Comparison of ENCODE assay signal across 32 mouse cellular contexts in genomic region chr13:23911335-23911734, GRCm38 (mm10). TPM values are rescaled to one million over a fixed set of nuclear protein-coding genes. Genes with fewer than 3 reads are reported as not detected.
DNase-seq lines count a peak whose midpoint lies in the region; ATAC-seq and TF ChIP-seq lines count a peak whose summit lies in the region.
"Had no signal": no experiment of that assay in that cellular context is flagged by ENCODE, and none has a peak within 500 bp of the region (broad histone marks: within the 10 kb centered on the region; RNA-seq: fewer than 3 reads in every experiment).

No protein-coding gene starts in this region.

- H3K36me3 ChIP-seq in intestine, postnatal 0 days (ENCODE audit: control insufficient read depth, insufficient read depth) = peaks cover 4% of the 10 kb centered on the region; the same call in 1 of the 2 replicates
- H3K36me3 ChIP-seq: embryonic facial prominence, embryonic 13.5 days; limb, embryonic 10.5 days; midbrain, embryonic 12.5 days had no signal

- DNase-seq in 416B (ENCODE audit: low read depth) (peak; percentile 48), A20 (ENCODE audit: low read depth, low spot score) (peak; percentile 81)
- no peak for DNase-seq in embryo, embryonic 11 days
- no peak for DNase-seq in testis, postnatal 10 days (ENCODE audit: low spot score)
- DNase-seq: adrenal gland, adult 2 months; cerebellum, adult 18-20 months; cerebellum, postnatal 14 days; gastrocnemius, postnatal 10 days; heart, adult 11 months; kidney, adult 11 months; kidney, postnatal 4 days; layer of hippocampus, adult 9-11 months; liver had no signal

- TF ChIP-seq CTCF in intestine, postnatal 0 days (IDR thresholded peaks at IDR 0.05; ENCODE audit: low read depth) = no peak

- H3K4me1 ChIP-seq in intestine, postnatal 0 days (replicated peaks; ENCODE audit: control insufficient read depth, insufficient read depth, low read length) = peaks cover 11% of the 10 kb centered on the region; the same call in 1 of the 2 replicates
- H3K4me1 ChIP-seq: embryonic facial prominence, embryonic 13.5 days; forebrain, embryonic 13.5 days; midbrain, embryonic 12.5 days had no signal

- no peak overlapping the region for H3K27ac ChIP-seq in intestine, postnatal 0 days (ENCODE audit: low read depth, low read length)
- H3K27ac ChIP-seq: embryonic facial prominence, embryonic 13.5 days; forebrain, embryonic 13.5 days; limb, embryonic 10.5 days; midbrain, embryonic 12.5 days had no signal

- no peaks in the 10 kb centered on the region for H3K27me3 ChIP-seq in intestine, postnatal 0 days (replicated peaks; ENCODE audit: control insufficient read depth, insufficient read depth, low read length)
- H3K27me3 ChIP-seq: embryonic facial prominence, embryonic 13.5 days; forebrain, embryonic 13.5 days; midbrain, embryonic 12.5 days had no signal

- H3K4me2 ChIP-seq in intestine, postnatal 0 days (replicated peaks; ENCODE audit: low read depth) = no peak overlapping the region
- H3K4me2 ChIP-seq: embryonic facial prominence, embryonic 13.5 days; forebrain, embryonic 13.5 days; heart, embryonic 11.5 days; midbrain, embryonic 12.5 days had no signal

- WGBS in intestine, postnatal 0 days = 72% methylated on average over 5 of the region's 5 CpGs

- H3K4me3 ChIP-seq in intestine, postnatal 0 days (ENCODE audit: low read depth, low read length) = no peak overlapping the region
- H3K4me3 ChIP-seq: embryonic facial prominence, embryonic 13.5 days; erythroblast, embryonic 14.5 days; forebrain, embryonic 13.5 days; limb, embryonic 10.5 days; midbrain, embryonic 12.5 days had no signal

- H3K9ac ChIP-seq in intestine, postnatal 0 days (ENCODE audit: low read depth, low read length) = no peak overlapping the region
- H3K9ac ChIP-seq: embryonic facial prominence, embryonic 13.5 days; forebrain, embryonic 13.5 days; midbrain, embryonic 12.5 days had no signal

- no peaks in the 10 kb centered on the region for H3K9me3 ChIP-seq in intestine, postnatal 0 days (ENCODE audit: control insufficient read depth)
- H3K9me3 ChIP-seq: embryonic facial prominence, embryonic 13.5 days; forebrain, embryonic 13.5 days; limb, embryonic 10.5 days; midbrain, embryonic 12.5 days had no signal

- peak; percentile 59 for ATAC-seq in common myeloid progenitor, adult 5-6 weeks (replicated peaks; ENCODE audit: low read depth, poor library complexity, severe bottlenecking)
- peak; percentile 81 for ATAC-seq in neutrophil, adult 5-6 weeks (ENCODE audit: extremely low read depth, insufficient number of reproducible peaks, low FRiP score, poor library complexity, severe bottlenecking)
- ATAC-seq in intestine, postnatal 0 days = no peak
- ATAC-seq: CD4-positive, CD25-positive, alpha-beta regulatory T cell, adult 4 months; forebrain, embryonic 13.5 days had no signal

RNA-seq across cellular contexts. Expression of gene Slc17a4, which starts 3.5 kb away (rescaled TPM):
- 0.46 TPM in 1 of 2 replicates, not detected in the other for total RNA-seq in common myeloid progenitor, adult 5-6 weeks (2017)
- total RNA-seq in neutrophil, adult 5-6 weeks (2017) = not detected in 2 replicates
- 31.3 and 39.0 TPM in 2 replicates for polyA plus RNA-seq in intestine, postnatal 0 days (2015; fragmentation: Nextera tagmentation; extraction: Ambion mirVana)
- total RNA-seq: ES-E14; gastrocnemius, postnatal 10 days; left cerebral cortex, adult 8-10 months had no signal
- polyA plus RNA-seq: CD4-positive, CD25-positive, alpha-beta regulatory T cell, adult 4 months; embryonic facial prominence, embryonic 13.5 days; erythroblast, embryonic 14.5 days; forebrain, embryonic 13.5 days; heart, embryonic 11.5 days; heart, postnatal 0 days; hindbrain, embryonic 11.5 days; limb, embryonic 10.5 days; lung, embryonic 16.5 days; midbrain, embryonic 12.5 days had no signal

RNA-seq across cellular contexts. Expression of gene Hist1h2ba, which starts 22.6 kb away (rescaled TPM):
- not detected in 2 replicates for total RNA-seq in common myeloid progenitor, adult 5-6 weeks (2017)
- total RNA-seq in neutrophil, adult 5-6 weeks (2017) = not detected in 2 replicates
- polyA plus RNA-seq in intestine, postnatal 0 days (2015; fragmentation: Nextera tagmentation; extraction: Ambion mirVana) = not detected in 2 replicates
- total RNA-seq: adrenal gland, adult 2 months; adrenal gland, postnatal 4 days; gastrocnemius, postnatal 10 days; left cerebral cortex, adult 8-10 months had no signal
- polyA plus RNA-seq: adrenal gland, adult 2 months; CD4-positive, CD25-positive, alpha-beta regulatory T cell, adult 4 months; embryonic facial prominence, embryonic 13.5 days; erythroblast, embryonic 14.5 days; forebrain, embryonic 13.5 days; heart, embryonic 11.5 days; heart, postnatal 0 days; hindbrain, embryonic 11.5 days; kidney, embryonic 16.5 days; limb, embryonic 10.5 days; liver, embryonic 16.5 days; lung, embryonic 16.5 days; midbrain, embryonic 12.5 days; stomach, embryonic 16.5 days had no signal

RNA-seq across cellular contexts. Expression of gene Hist1h2aa, which starts 22.9 kb away (rescaled TPM):
- not detected in 2 replicates for total RNA-seq in common myeloid progenitor, adult 5-6 weeks (2017)
- total RNA-seq in neutrophil, adult 5-6 weeks (2017) = not detected in 2 replicates
- polyA plus RNA-seq in intestine, postnatal 0 days (2015; fragmentation: Nextera tagmentation; extraction: Ambion mirVana) = not detected in 2 replicates
- total RNA-seq: adrenal gland, adult 2 months; adrenal gland, postnatal 4 days; gastrocnemius, postnatal 10 days; left cerebral cortex, adult 8-10 months had no signal
- polyA plus RNA-seq: adrenal gland, adult 2 months; CD4-positive, CD25-positive, alpha-beta regulatory T cell, adult 4 months; embryonic facial prominence, embryonic 13.5 days; erythroblast, embryonic 14.5 days; forebrain, embryonic 13.5 days; heart, embryonic 11.5 days; heart, postnatal 0 days; hindbrain, embryonic 11.5 days; kidney, embryonic 16.5 days; limb, embryonic 10.5 days; liver, embryonic 16.5 days; lung, embryonic 16.5 days; midbrain, embryonic 12.5 days; stomach, embryonic 16.5 days had no signal

RNA-seq across cellular contexts. Expression of gene Slc17a1, which starts 43.8 kb away (rescaled TPM):
- total RNA-seq in common myeloid progenitor, adult 5-6 weeks (2017) = not detected in 2 replicates
- total RNA-seq in neutrophil, adult 5-6 weeks (2017) = not detected in 2 replicates
- polyA plus RNA-seq in intestine, postnatal 0 days (2015; fragmentation: Nextera tagmentation; extraction: Ambion mirVana) = 0.68 and 0.98 TPM in 2 replicates
- total RNA-seq: ES-E14; gastrocnemius, postnatal 10 days; left cerebral cortex, adult 8-10 months had no signal
- polyA plus RNA-seq: adrenal gland, adult 2 months; embryonic facial prominence, embryonic 13.5 days; erythroblast, embryonic 14.5 days; forebrain, embryonic 13.5 days; heart, embryonic 11.5 days; heart, postnatal 0 days; hindbrain, embryonic 11.5 days; limb, embryonic 10.5 days; lung, embryonic 16.5 days; midbrain, embryonic 12.5 days had no signal

Comparison
In these comparisons a context has a peak if more than half of its experiments do, and no peak if none do; other contexts are left out.
1. DNase-seq: peak in 416B (single experiment) and A20 (single experiment); none in embryo, embryonic 11 days (single experiment) and testis, postnatal 10 days (single experiment).